Mouse (Mus musculus) spleen, postnatal 14 days (tissue): ENCODE results near the gene Grasp.
A peak's percentile ranks its signal among the peaks of the same experiment; 100 is the strongest.

Source experiments
- DNase-seq, 2 experiments: peaks; one replicate each; pipeline ENCODE4 v3.0.0; 2021 to 2022; ENCODE audit warnings: low spot score in 2 of 2

Grasp gene

DNA sequence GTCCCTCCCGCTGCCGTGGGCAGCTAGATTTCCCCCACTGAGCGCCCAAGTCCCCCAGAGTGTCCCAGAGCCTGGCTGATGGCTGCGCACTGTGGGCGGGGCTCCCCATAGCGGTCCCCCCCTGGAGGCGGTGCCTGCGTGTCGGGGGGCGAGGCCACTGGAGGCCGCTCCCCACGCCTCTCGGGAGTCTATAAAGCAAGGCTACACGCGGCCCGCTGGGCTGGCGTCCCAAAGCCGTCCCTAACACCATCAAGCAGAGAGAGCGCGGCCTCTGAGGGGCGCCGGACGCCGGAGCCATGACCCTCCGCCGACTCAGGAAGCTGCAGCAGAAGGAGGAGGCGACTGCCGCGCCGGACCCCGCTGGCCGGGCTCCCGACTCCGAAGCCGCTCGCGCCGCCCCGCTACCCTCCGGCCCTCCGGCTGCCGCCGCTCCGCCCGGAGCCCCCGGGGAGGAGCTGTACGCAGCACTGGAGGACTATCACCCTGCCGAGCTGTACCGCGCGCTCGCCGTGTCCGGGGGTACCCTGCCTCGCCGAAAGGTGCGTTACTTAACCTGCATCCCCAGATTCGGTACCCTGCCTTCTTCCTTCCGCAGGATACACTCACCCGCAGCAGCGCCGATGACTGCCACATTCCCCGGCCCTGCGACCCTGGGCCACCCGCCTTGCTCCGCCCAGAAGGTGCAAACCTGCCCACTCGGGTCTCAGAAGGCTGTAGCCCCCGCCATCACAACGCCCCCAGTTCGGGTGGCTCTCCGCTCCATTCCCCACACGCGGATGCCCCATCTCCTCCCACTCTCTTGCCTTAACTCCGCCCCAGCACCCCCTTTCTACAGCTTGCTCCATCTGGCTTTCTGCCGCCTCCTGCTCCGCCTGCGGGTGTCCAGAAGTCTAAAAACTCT, at the start of gene Grasp:
Grasp (plus strand) TSS at position 183 of the 901 bp plus-strand sequence.
- DNase-seq = peak; percentile 51 to 68

DNA sequence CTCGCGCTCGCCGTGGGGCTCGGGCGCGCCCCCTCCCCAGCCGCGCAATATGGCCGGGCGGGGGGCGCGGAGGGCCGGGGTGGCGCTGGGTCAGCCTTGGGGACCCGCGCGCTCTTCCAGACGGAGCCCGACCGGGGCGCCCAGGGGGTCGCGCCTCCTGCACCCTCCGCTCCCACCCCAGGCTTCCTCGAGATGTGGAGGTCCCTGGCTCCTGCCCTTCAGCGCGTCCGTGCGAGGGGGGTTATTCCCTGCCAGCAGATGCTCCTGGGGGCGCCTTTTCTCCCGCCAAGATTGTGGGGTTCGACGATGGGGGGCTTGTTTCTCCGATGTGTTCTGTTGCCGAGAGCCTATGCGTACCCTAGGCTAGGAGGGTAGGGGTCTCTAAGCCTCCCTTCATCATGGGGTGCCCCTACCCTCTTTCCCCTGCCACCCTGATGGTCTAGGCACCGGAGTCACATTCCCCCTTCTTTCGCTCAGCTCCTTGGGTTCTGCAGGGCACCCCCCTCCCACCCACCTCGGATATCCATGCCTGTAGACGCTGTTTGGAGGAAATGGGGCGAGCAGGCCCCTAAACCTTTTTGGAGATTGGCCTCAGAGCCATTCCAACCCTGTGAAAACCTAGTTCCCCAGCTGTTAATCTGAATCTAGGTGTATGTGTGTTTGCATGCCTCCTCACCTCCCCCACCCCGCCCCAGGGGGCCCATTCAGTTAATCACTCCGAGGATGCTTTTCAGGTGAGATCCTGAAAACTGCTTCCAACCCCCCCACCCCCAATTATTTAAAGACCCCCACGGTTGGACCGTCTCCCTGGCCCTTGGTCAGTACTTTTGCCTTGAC, 49.5 kb upstream of the Grasp start:
- no peak for DNase-seq

DNA sequence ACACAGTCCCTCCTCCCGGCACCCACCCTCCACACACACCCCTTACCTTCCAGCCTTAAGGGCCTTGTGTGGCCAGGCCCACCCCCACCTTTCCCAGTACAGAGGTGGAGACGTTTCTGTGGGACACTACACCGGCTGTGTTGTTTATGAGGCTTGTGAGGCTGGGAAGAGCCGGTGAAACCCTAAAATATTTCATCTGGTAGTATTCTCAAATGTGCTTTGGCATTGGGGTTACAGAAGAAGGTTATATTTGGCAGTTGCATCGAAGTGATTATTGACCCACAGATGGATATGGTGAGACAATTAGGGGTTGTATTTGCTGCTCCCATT, 48.9 kb upstream of the Grasp start:
- no peak for DNase-seq

DNA sequence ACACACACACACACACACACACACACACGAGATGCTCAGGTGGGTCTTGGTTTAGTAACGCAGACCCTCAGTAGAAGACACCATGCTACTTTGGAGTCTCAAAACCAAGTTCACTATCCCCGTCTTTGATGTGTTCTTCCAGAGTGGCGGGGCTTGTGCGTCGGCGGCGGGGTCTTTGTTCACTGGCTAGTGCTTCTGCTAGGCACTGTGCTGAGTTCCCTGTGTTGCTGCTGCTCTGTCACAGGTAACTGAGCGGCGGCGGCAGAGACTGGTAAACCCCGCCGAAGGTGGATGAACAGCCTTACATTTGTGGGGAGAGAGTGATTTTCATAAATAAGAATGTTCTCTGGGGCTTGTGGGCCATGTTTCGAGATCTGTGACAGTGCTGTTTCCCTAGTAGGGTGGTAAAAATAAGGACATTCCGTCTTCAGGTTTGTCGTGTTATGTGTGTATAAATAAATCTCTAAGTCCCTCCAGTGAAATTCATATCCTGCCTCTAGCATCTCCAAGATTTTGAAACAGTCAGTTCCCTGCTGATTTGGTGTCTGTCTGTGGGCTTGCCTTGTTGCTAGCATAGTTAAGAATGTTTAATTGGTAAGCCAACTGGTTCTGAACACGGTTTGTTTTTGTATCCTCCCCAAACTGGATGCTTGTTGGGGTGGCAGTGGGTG, 48.2 kb upstream of the Grasp start:
- DNase-seq = no peak

DNA sequence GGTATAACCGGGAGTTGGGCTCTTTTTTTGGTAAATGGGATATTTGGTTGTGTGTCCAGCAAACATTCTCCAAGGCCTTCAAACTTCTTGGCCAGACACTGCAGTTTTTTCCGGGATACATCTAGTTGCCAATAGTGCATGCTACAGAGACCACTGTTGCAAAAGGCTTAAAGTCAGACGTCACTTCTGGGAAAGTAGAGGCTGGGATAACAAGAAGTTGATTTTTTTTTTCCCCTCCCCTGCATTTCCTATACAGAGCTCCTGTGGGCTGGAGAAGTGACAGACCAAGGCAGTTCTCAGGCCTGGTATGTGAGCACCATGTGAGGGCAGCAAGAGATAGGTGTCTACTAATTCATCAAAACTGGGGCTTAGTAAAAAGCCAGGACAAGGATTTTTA, 47.7 kb upstream of the Grasp start:
- DNase-seq = no peak

DNA sequence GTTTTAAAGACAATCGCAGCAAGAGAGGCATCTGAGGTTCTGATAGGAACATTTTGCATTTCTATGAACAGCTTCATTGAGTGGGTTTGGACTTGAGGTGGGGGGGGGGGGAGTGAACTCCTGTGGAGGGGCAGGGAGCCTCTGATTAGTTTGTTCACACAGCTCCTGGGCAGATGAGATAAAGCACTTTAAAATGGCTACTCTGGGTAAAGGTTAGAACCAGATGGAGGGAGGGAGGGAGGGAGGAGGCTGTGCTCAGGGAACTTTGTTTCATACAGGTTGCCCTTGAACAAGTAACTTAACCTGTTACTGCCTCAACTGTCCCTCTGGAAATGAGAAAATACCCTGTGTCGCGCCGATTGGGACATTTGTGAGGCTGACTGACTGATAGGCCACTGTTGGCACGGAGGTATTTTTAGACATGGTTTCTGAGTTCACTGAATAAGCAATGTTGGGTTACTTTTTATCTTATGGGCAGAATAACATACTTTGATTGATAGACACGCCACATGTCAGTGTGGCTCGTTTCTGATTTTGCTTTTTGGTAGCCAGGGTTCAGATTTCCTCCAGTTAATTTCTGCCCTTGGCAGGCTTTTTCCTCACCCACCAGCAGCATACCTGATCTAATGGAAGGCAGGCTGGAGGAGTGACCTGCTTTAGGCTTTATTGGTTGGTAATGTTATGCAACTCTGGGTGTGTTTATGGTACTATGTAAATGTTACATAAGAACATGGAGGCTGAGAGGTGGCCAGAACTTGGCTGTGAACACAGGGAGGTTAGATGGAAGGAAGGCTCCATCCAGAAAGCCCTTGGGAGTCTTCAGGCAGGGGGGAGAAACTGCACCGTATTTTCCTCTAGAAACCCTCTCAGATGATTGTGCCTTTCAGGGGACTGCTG, 46.9 kb upstream of the Grasp start:
- no peak for DNase-seq

DNA sequence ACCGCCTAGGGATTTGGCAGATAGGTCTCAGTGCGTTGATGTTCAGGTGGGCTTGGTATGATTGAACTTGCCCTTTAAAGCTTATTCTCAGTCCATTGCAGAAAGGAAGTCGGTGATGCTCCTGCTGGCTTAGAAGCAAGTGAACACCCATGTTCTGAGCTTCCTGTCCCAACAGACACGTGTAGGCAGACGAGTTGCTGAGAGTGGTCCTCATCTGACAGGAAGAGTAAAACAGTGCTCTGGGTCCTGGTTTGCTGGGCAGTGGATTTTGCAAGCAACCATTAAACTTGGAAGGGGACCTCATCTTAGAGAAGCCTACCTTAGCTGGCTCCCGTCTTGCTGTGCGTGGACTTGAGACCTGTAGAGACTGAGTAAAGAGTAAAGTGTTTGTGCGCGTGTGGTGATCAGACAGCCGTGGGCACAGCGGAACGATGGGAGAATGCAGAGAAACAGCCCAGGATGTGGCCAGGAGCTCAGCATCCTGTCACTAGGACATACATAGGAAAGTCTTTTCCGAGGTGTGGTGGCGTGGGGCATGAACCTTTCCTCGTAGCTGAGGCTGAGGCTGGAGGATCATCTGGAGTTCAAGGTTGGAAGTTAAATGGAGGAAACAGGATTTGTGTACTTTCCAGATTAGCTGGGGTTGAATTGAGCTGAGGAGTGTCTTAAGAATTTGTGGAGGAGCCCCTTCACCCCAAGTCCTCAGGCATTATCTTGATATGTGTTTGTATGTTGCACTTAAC, 43.5 kb upstream of the Grasp start:
- no peak for DNase-seq

DNA sequence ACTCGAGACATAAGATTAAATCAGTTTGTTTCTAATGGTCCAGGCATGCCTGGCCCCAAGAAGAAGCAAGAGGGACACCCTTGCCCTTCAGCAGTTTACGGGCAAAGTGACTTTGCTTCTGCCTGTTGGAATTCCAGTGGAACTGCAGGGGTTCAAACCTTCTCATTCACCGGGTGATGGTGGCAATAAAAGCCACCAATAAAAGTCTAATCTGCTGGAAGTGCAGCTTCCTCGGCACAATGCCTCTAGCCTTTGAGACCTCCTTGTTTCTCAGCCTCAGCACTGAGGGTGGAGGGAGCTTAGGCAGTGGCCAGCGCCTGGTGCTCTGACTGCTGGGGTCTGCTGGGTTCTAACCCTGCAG, 42.9 kb upstream of the Grasp start:
- no peak for DNase-seq

DNA sequence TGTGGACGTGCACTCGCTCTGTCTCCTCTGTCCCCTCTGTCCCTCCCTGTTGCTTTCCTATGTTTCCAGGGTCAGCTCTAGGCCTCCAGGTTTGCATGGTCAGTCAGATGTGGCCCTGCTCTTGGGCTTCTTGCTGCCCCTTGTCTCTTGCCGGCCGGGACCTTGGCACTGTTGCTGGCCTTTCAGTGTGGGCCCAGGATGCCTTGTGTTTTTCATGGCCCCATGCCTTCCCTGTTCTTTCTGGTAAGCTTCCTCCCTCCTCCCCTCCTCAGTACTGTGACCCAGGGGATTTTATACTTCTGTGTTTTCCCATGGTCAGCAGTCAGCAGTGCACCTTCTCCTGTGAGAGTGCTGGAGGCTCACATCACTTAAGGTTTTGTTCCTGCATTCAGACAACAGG, 42.5 kb upstream of the Grasp start:
- no peak for DNase-seq

DNA sequence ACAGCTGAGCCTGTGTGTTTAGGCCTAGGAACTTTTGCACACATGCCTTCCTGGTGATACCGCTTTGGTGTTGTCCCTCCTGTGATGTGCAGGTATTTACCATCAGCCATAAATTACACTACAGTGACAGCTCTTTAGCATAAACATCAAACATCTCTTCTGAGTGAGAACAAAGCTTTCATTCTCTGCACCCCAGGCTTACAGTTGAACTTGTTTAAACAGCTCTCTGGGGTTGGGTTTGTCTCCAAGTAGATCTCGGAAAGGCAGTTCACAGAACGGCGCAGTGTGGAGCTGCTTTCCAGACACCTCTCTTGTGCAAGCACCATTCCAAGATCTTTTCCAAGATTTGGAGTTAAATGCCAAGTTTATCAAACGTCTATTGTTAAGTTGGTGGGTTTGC, 41.3 kb upstream of the Grasp start:
- DNase-seq = no peak

DNA sequence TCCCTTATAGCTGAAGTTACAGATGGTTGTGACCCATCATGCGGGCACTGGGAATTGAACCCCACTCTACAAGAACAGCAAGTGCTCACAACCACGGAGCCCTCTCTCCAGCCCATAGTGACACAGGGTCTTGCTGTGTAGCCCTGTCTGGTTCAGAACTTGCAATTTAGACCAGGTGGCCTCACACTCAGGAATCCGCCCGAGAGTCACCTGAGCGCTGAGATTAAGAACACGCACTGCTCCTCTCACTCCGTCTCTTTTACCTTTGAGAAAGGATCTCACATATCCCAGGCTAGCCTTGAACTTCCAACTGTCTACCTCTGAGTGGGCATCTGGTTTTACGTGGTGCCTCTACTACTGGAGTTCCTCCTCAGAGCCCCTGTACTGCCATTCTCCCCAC, 39.7 kb upstream of the Grasp start:
- no peak for DNase-seq

DNA sequence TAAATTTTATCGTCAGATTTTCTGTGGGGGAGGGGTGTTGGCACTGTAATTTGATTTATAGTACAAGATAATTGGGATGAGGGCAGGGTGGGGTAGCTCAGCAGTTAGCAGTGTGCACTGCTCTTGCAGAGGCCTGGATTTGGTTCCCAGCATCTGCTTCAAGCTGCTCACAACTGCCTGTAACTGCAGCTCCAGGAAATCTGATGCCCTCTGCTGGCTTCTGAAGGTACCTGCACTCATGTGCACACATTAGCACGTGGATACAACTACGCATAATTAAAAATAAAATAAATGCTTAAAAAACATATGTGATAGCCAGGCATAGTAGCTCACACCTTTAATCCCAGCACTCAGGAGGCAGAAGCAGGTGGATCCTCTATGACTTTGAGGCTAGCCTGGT, 38.4 kb upstream of the Grasp start:
- no peak for DNase-seq

DNA sequence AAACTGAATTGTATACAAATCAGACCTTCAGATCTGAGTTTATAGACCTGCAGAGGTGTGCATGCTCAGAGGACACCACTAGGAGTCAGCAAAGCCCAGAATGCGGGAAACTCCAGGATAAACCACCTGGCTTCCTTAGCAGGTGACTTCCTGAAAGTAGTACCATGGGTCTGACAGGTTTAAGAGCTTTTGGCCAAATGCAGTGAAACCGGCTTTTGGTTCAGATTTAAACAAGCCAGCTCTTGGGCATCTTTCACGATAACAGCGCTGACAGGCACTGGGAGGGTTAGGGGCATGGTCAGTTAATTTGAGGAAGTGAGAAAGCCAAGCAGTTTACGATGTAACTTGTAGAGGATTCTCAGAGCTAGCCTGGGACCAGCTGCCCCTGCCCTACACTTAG, 36.1 kb upstream of the Grasp start:
- no peak for DNase-seq

DNA sequence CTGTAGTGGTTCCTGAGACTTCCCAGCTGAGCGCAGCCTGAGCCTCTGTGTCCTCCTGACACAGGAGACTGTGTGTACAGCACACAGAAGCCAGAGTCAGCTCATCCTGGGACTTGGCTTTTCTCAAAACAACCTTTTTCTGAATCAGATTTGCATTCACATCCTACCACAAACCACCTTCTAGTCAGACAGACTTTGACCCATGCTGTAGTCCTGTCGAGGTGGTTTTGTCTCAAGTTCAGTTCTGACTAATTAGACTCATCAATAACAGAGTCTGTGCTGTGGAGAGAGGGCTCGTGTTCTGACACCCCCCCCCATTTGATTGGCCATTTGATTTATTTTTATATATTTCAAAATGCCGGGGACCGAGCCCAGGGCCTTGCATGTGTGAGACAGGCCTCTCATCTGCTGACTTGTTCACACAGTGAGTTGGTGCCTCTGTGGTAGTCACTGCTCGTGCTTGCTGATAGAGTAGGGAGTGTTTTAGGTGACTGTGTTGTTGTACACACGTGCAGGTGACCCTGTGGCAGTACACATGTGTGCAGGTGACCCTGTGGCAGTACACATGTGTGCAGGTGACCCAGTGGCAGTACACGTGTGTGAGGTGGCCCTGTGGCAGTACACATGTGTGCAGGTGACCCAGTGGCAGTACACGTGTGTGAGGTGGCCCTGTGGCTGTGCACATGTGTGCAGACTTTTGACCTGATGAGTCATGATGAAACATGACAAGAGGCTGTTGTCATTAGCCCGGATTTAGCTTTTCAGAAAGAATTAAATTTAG, 33.8 kb upstream of the Grasp start:
- no peak for DNase-seq

DNA sequence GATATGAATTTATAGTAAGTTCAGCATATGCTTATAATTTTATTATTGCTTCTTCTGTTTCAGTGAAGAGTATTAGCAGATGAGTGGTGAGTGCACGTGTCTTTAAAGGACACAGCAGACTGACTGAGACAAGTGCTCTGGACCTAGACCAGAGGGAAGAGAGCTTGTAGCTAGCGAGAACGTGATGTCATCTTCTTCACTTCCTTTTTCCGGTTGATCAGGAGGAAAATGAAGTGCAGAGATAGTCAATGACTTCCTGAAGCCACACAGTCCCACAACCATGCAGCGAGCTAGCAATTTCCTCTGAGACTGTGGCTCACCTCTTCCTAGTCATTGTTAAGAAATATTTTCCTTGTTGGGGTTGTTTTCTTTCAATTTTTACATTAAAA, 33.2 kb upstream of the Grasp start:
- DNase-seq = no peak

DNA sequence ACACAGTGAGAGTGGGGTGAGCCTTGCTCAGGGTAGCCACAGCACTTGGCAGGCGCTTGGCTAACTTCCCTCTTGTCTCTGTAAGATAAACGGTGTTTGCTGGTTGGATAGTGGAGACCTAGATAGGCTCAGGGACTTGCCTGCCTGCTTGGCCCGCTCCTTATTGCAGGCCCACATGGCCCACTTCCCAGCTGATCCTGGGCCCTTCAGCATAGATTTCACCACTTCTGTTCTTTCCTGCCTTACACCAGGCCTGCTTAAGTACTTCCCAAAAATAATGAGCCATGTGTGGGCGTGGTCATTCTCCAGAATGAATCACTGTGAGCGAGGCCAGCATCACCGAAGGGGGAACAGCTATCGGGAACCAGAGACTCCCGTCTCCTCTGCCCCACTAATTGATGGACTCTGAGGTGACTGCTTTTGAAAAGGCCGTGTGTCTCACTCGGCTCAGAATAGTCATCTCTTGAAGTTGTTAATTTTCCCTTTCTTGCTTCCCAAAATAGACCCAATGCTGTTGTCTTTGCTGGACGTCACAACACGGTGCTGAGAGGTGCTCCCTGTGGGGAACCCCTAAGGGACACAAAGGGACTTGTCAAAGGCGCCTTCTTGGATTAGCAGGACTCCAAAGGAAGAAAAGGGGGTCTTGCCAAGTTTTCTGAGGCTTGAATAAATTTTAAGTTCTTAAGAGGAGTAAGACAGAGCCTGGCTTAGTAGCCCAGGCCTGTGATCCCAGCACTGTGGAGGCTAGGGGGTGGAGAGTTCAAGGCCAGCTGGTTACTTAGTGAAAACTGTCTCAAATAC, 32.3 kb upstream of the Grasp start:
- DNase-seq = no peak

DNA sequence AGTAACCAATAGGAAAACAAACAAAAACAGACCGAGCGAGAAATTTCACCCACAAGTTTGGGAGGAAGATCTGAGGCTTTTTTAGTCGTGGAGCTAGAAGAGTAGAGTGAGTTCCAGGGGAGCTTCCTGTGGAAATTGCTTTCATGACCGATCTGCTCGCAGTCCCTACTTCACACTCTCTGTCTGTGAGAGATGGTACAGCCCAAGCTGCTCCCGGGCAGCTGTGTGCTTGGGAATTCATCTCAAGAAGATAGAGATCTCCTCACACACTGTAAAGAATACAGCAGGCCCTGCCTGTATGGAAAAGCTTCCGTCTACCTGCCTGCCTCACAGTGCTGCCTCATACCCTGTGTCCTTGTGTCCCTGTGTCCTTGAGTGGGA, 31.7 kb upstream of the Grasp start:
- no peak for DNase-seq

DNA sequence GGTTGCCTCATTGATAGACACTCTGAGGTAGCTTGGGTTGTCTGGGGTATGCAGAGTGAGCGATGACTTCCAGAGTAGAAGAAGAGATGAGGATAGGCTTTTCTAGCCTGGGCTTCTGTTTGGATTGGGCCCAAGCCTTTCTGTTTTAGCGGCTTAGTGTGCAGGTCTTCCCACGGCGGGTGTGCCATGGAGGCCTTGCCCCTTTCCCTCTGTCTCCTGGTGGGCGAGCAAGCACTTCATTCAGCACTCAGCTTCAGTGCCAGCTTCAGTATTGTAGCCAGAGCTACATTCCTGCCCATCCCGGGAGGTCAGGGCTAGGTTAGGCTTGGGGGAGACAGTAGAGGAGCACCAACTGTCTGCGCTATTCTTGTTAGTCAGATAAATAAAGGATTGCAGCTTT, 31.3 kb upstream of the Grasp start:
- no peak for DNase-seq

DNA sequence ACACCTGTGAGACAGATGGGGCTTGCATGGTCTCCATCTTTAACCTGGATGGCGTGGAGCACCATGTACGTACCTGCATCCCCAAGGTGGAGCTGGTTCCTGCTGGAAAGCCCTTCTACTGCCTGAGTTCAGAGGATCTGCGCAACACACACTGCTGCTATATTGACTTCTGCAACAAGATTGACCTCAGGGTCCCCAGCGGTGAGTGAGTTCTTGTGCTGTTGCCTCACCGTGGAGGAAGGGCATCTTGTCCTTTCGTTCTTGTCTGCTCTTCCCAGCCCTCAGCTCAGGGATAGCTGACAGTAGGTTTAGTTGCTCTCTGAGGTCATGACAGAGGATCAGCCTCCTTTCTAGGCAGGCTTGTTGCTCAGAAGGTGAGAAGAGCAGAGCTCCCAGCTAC, 30.0 kb upstream of the Grasp start:
- DNase-seq = no peak
